Mouse (Mus musculus): ENCODE results near the gene Pknox2. TPM values are rescaled to one million over a fixed set of nuclear protein-coding genes. Genes with fewer than 3 reads are reported as not detected.

The Pknox2 gene
- polyA plus RNA-seq, 1 experiment from 2014 or later = 0.09 TPM

- ATAC-seq (no peak), DNase-seq (ENCODE audit: low read depth, low spot score) (no peak)
- in situ Hi-C loops (cut with MboI; ENCODE audit: low pct_unique_long_range_greater_than_20kb) = no loop called here
- H3K27me3 ChIP-seq = peaks cover 22% of the 10 kb centered on the region
- ChIA-PET CTCF (no interaction called here), POLR2A (no interaction called here)
- no peak for TF ChIP-seq CTCF (IDR thresholded peaks at IDR 0.05)
Observed at GRCm38 (mm10) chr9:37142107-37142506, 5.1 kb downstream of the Pknox2 start.

GRCm38 (mm10) chr9:37140464-37141181 is 6.6 kb downstream of the Pknox2 start:
- in situ Hi-C loops (cut with MboI; ENCODE audit: low pct_unique_long_range_greater_than_20kb) = no loop called here
- CTCF ChIA-PET = interaction anchor here (1.8 kb wide), 1 partner anchor 13 kb away, joined by 4 read pairs; no protein-coding TSS in a partner anchor
- DNase-seq (ENCODE audit: low read depth, low spot score) (no peak), ATAC-seq (no peak)
- H3K27me3 ChIP-seq = peaks cover 21% of the 10 kb centered on the region
- POLR2A ChIA-PET = no interaction called here
- no peak for TF ChIP-seq CTCF (IDR thresholded peaks at IDR 0.05)

- CTCF ChIA-PET = interaction anchor here (1.8 kb wide), 1 partner anchor 12 kb away, joined by 4 read pairs; no protein-coding TSS in a partner anchor
- H3K27me3 ChIP-seq = peaks cover 13% of the 10 kb centered on the region
- no peak for TF ChIP-seq CTCF (IDR thresholded peaks at IDR 0.05)
- POLR2A ChIA-PET = no interaction called here
- in situ Hi-C loops (cut with MboI; ENCODE audit: low pct_unique_long_range_greater_than_20kb) = no loop called here
- DNase-seq (ENCODE audit: low read depth, low spot score) = no peak
- peak; percentile 26 for ATAC-seq
Observed at GRCm38 (mm10) chr9:37139514-37139913, 7.7 kb downstream of the Pknox2 start.

GRCm38 (mm10) chr9:37138883-37139282 is 8.3 kb downstream of the Pknox2 start:
- in situ Hi-C loops (cut with MboI; ENCODE audit: low pct_unique_long_range_greater_than_20kb) = no loop called here
- no peak for TF ChIP-seq CTCF (IDR thresholded peaks at IDR 0.05)
- ATAC-seq (no peak), DNase-seq (ENCODE audit: low read depth, low spot score) (no peak)
- peaks cover 13% of the 10 kb centered on the region for H3K27me3 ChIP-seq
- ChIA-PET CTCF (no interaction called here), POLR2A (no interaction called here)

GRCm38 (mm10) chr9:37136340-37136739 is 10.9 kb downstream of the Pknox2 start:
- ChIA-PET POLR2A (no interaction called here), CTCF (interaction anchor here (1.0 to 1.1 kb wide), 2 partner anchors 9 to 12 kb away, joined by 3 read pairs; no protein-coding TSS in a partner anchor)
- no peak for DNase-seq (ENCODE audit: low read depth, low spot score)
- in situ Hi-C loops (cut with MboI; ENCODE audit: low pct_unique_long_range_greater_than_20kb) = no loop called here
- no peak for ATAC-seq
- TF ChIP-seq CTCF (IDR thresholded peaks at IDR 0.05) = no peak
- H3K27me3 ChIP-seq = peaks cover 7% of the 10 kb centered on the region

GRCm38 (mm10) chr9:37133495-37133894 is 13.7 kb downstream of the Pknox2 start:
- in situ Hi-C loops (cut with MboI; ENCODE audit: low pct_unique_long_range_greater_than_20kb) = no loop called here
- ATAC-seq = no peak
- ChIA-PET CTCF (no interaction called here), POLR2A (no interaction called here)
- no peak for TF ChIP-seq CTCF (IDR thresholded peaks at IDR 0.05)
- no peak for DNase-seq (ENCODE audit: low read depth, low spot score)
- H3K27me3 ChIP-seq = peaks cover 3% of the 10 kb centered on the region

- ATAC-seq (no peak), DNase-seq (ENCODE audit: low read depth, low spot score) (no peak)
- H3K27me3 ChIP-seq = peaks cover 15% of the 10 kb centered on the region
- POLR2A ChIA-PET = no interaction called here
- CTCF ChIA-PET = no interaction called here
- no peak for TF ChIP-seq CTCF (IDR thresholded peaks at IDR 0.05)
- in situ Hi-C loops (cut with MboI; ENCODE audit: low pct_unique_long_range_greater_than_20kb) = no loop called here
Observed at GRCm38 (mm10) chr9:37129046-37129445, 18.2 kb downstream of the Pknox2 start.

- ChIA-PET CTCF (interaction anchor here (1.3 kb wide), 1 partner anchor 10 kb away, joined by 3 read pairs; no protein-coding TSS in a partner anchor), POLR2A (no interaction called here)
- in situ Hi-C loops (cut with MboI; ENCODE audit: low pct_unique_long_range_greater_than_20kb) = no loop called here
Observed at GRCm38 (mm10) chr9:37126197-37126596, 21.0 kb downstream of the Pknox2 start.

GRCm38 (mm10) chr9:37124696-37125480 is 22.3 kb downstream of the Pknox2 start:
- in situ Hi-C loops (cut with MboI; ENCODE audit: low pct_unique_long_range_greater_than_20kb) = no loop called here
- peak; percentile 33 for TF ChIP-seq CTCF (IDR thresholded peaks at IDR 0.05)
- ATAC-seq (no peak), DNase-seq (ENCODE audit: low read depth, low spot score) (no peak)
- ChIA-PET CTCF (no interaction called here), POLR2A (no interaction called here)
- H3K27me3 ChIP-seq = peaks cover 29% of the 10 kb centered on the region

More at GRCm38 (mm10) chr9:37126197-37126596, 21.0 kb downstream of the Pknox2 start:
- peaks cover 20% of the 10 kb centered on the region for H3K27me3 ChIP-seq
- no peak for TF ChIP-seq CTCF (IDR thresholded peaks at IDR 0.05)
- no peak for ATAC-seq
- no peak for DNase-seq (ENCODE audit: low read depth, low spot score)

GRCm38 (mm10) chr9:37123384-37123783 is 23.8 kb downstream of the Pknox2 start:
- in situ Hi-C loops (cut with MboI; ENCODE audit: low pct_unique_long_range_greater_than_20kb) = no loop called here
- no peak for ATAC-seq
- no peak for TF ChIP-seq CTCF (IDR thresholded peaks at IDR 0.05)
- peaks cover 40% of the 10 kb centered on the region for H3K27me3 ChIP-seq
- no peak for DNase-seq (ENCODE audit: low read depth, low spot score)
- ChIA-PET CTCF (no interaction called here), POLR2A (no interaction called here)

- TF ChIP-seq CTCF (IDR thresholded peaks at IDR 0.05) = no peak
- DNase-seq (ENCODE audit: low read depth, low spot score) (no peak), ATAC-seq (no peak)
- H3K27me3 ChIP-seq = peaks cover 40% of the 10 kb centered on the region
- in situ Hi-C loops (cut with MboI; ENCODE audit: low pct_unique_long_range_greater_than_20kb) = no loop called here
- POLR2A ChIA-PET = no interaction called here
- CTCF ChIA-PET = no interaction called here
Observed at GRCm38 (mm10) chr9:37122971-37123370, 24.2 kb downstream of the Pknox2 start.
